Comparison of ENCODE assay signal across 9 mouse cellular contexts in the genomic region with DNA sequence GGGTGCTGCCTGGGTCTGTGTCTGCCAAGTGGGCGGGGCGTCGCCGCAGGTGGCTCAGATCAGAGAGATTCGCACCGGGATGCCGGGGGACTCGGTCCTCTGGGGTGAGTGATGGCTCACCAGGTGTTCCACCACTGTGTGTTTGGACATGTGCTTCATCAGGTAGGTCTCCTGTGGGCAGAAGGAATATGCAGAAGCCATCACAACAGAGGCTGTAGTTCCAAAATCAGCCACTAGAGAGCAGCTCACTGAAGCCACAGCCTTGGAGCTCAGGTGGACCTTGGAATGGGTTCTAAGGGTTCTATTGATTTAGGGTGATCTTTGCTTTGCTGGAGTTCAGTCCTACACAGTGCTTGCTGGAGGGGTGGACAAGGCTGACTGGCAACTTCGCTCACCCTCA. TPM values are rescaled to one million over a fixed set of nuclear protein-coding genes. Genes with fewer than 3 reads are reported as not detected.
DNase-seq lines count a peak whose midpoint lies in the region; ATAC-seq and TF ChIP-seq lines count a peak whose summit lies in the region.
"Had no signal": no experiment of that assay in that cellular context is flagged by ENCODE, and none has a peak within 500 bp of the region (broad histone marks: within the 10 kb centered on the region; RNA-seq: fewer than 3 reads in every experiment).

No protein-coding gene starts in this region.

- no peak overlapping the region for H3K4me2 ChIP-seq in heart, postnatal 0 days (ENCODE audit: low read depth, low read length)
- H3K4me2 ChIP-seq: neural tube, embryonic 12.5 days had no signal

- no peak overlapping the region for H3K4me3 ChIP-seq in left cerebral cortex, adult 2 months
- H3K4me3 ChIP-seq in heart, postnatal 0 days (ENCODE audit: low read depth, low read length): no peak overlapping the region
- H3K4me3 ChIP-seq: neural tube, embryonic 12.5 days had no signal

- peak; percentile 46 to 50 for DNase-seq in adrenal gland, adult 18-20 months (ENCODE audit: low spot score in 2 of 2)
- DNase-seq in adrenal gland, postnatal 4 days (ENCODE audit: low spot score in 2 of 2): no peak
- DNase-seq in left cerebral cortex, adult 2 months (ENCODE audit: extremely low spot score in 1 of 2, low spot score in 2 of 2): peak in 1 of 2 experiments; percentile 61
- DNase-seq in left cerebral cortex, postnatal 10 days (ENCODE audit: extremely low spot score in 1 of 2, low spot score in 2 of 2): no peak
- peak; percentile 49 to 66 for DNase-seq in adrenal gland, postnatal 36 days
- no peak for DNase-seq in heart, postnatal 0 days (ENCODE audit: low spot score)
- DNase-seq in lung, adult 18-20 months: peak; percentile 44 to 48
- peak; percentile 75 for DNase-seq in testis, postnatal 10 days (ENCODE audit: low spot score)

- no peak for TF ChIP-seq EP300 in heart, postnatal 0 days (IDR thresholded peaks at IDR 0.05; ENCODE audit: low read depth)

- no peak for ATAC-seq in heart, postnatal 0 days (ENCODE audit: insufficient read depth, low read depth)

- H3K27me3 ChIP-seq in heart, postnatal 0 days (ENCODE audit: control insufficient read depth, insufficient read depth, low read length): no peaks in the 10 kb centered on the region
- H3K27me3 ChIP-seq: neural tube, embryonic 12.5 days had no signal

- intact Hi-C loops in left cerebral cortex, adult 2 months (cut with DNase I): no loop called here
- intact Hi-C loops in left cerebral cortex, postnatal 10 days (cut with DNase I): loop anchor here (10.0 kb wide), 1 partner anchor 160 kb away; a partner anchor contains a TSS

- 0 out of 2 replicates have a peak, but pooled peaks cover 9% of the 10 kb centered on the region for H3K4me1 ChIP-seq in heart, postnatal 0 days (ENCODE audit: control insufficient read depth, insufficient read depth)

- H3K9me3 ChIP-seq in heart, postnatal 0 days (replicated peaks; ENCODE audit: control insufficient read depth, low read length): no peaks in the 10 kb centered on the region
- H3K9me3 ChIP-seq: neural tube, embryonic 12.5 days had no signal

- no peak overlapping the region for H3K27ac ChIP-seq in left cerebral cortex, adult 2 months
- H3K27ac ChIP-seq in heart, postnatal 0 days (ENCODE audit: low read depth): no peak overlapping the region
- H3K27ac ChIP-seq: neural tube, embryonic 12.5 days had no signal

- H3K36me3 ChIP-seq in heart, postnatal 0 days (replicated peaks; ENCODE audit: control insufficient read depth, insufficient read depth, low read length): peaks cover 56% of the 10 kb centered on the region

- peak; percentile 88 for TF ChIP-seq CTCF in left cerebral cortex, adult 2 months (IDR thresholded peaks at IDR 0.05)
- peak; percentile 61 for TF ChIP-seq CTCF in heart, postnatal 0 days (IDR thresholded peaks at IDR 0.05; ENCODE audit: low read depth)

- no peak overlapping the region for H3K9ac ChIP-seq in heart, postnatal 0 days (replicated peaks; ENCODE audit: low read depth, low read length)
- H3K9ac ChIP-seq: neural tube, embryonic 12.5 days had no signal

- WGBS in heart, postnatal 0 days: 92% methylated on average over 9 of the region's 9 CpGs

RNA-seq across cellular contexts. Expression of a gene that starts 19.3 kb away (rescaled TPM):
- total RNA-seq in adrenal gland, adult 18-20 months (2021): under 1 TPM; 0.17 to 0.42 TPM
- under 1 TPM; 0.34 to 0.70 TPM for total RNA-seq in adrenal gland, postnatal 4 days (2021)
- total RNA-seq in left cerebral cortex, adult 2 months (2021): under 1 TPM; 0.27 to 0.54 TPM
- under 1 TPM; 0.45 to 0.47 TPM for total RNA-seq in left cerebral cortex, postnatal 10 days (2021)
- under 1 TPM; 0.16 to 0.30 TPM for total RNA-seq in adrenal gland, postnatal 36 days (2021)
- total RNA-seq in heart, postnatal 0 days (2014; rRNA removed; ENCODE audit: low replicate concordance): not detected in 2 replicates
- 0.03 TPM in 1 of 2 replicates, not detected in the other for polyA plus RNA-seq in heart, postnatal 0 days (2015; fragmentation: Nextera tagmentation; extraction: Ambion mirVana)

RNA-seq across cellular contexts. Expression of a gene that starts 31.4 kb away (rescaled TPM):
- 10 to 100 TPM; 16.0 to 17.5 TPM for total RNA-seq in adrenal gland, adult 18-20 months (2021)
- total RNA-seq in adrenal gland, postnatal 4 days (2021): 10 to 100 TPM; 68.0 to 69.9 TPM
- total RNA-seq in left cerebral cortex, adult 2 months (2021): 10 to 100 TPM; 27.1 to 28.1 TPM
- 10 to 100 TPM; 43.4 to 45.5 TPM for total RNA-seq in left cerebral cortex, postnatal 10 days (2021)
- 10 to 100 TPM; 26.8 TPM for total RNA-seq in adrenal gland, postnatal 36 days (2021)
- 8.4 and 10.8 TPM in 2 replicates for total RNA-seq in heart, postnatal 0 days (2014; rRNA removed; ENCODE audit: low replicate concordance)
- polyA plus RNA-seq in heart, postnatal 0 days (2015; fragmentation: Nextera tagmentation; extraction: Ambion mirVana): 10.3 and 11.6 TPM in 2 replicates

Comparison
In these comparisons a context has a peak if more than half of its experiments do, and no peak if none do; other contexts are left out.
1. DNase-seq: peak in adrenal gland, adult 18-20 months (2 of 2), adrenal gland, postnatal 36 days (2 of 2), lung, adult 18-20 months (2 of 2) and testis, postnatal 10 days (single experiment); none in adrenal gland, postnatal 4 days (0 of 2), left cerebral cortex, postnatal 10 days (0 of 2) and heart, postnatal 0 days (single experiment).